Mouse (Mus musculus) heart, adult 2 months (tissue): ENCODE measurements around the gene Lrrc8d. TPM values are rescaled to one million over a fixed set of nuclear protein-coding genes. Genes with fewer than 3 reads are reported as not detected.
"Not testable (repeated sequence)": the region's sequence is repeated elsewhere in the genome, so short reads cannot be mapped to it uniquely, and the experiment has no call there.

Experiments used
- DNase-seq, 2 experiments: peaks; one replicate each; pipeline ENCODE4 v3.0.0; 2021
- H3K27ac ChIP-seq: fragments of 200-600 bp; 2 replicates; pipeline ENCODE4 v1.8.1; 2022
- H3K27me3 ChIP-seq: fragments of 200-500 bp; 2 replicates; pipeline ENCODE4 v1.6.1; 2012; ENCODE audit warnings: mild to moderate bottlenecking, low read length, inconsistent platforms, mixed read lengths; ENCODE audit not compliant: control insufficient read depth, insufficient read depth
- H3K36me3 ChIP-seq: fragments of 200-500 bp; 2 replicates; pipeline ENCODE4 v1.6.1; 2012; ENCODE audit warnings: low read length, inconsistent platforms; ENCODE audit not compliant: control insufficient read depth, insufficient read depth
- H3K4me1 ChIP-seq: fragments of 200-500 bp; 2 replicates; pipeline ENCODE4 v1.6.1; 2011; ENCODE audit warnings: low read length; ENCODE audit not compliant: control insufficient read depth, insufficient read depth
- H3K4me3 ChIP-seq: fragments of 200-600 bp; 2 replicates; pipeline ENCODE4 v1.8.1; 2022
- H3K79me2 ChIP-seq: fragments of 200-500 bp; replicated peaks from 2 replicates; pipeline ENCODE4 v1.6.1; 2012; ENCODE audit warnings: mild to moderate bottlenecking, inconsistent platforms, low read length, moderate library complexity, mixed read lengths; ENCODE audit not compliant: control insufficient read depth, insufficient read depth
- H3K9ac ChIP-seq: fragments of 200-500 bp; 2 replicates; pipeline ENCODE4 v1.6.1; 2012; ENCODE audit warnings: low read depth, mild to moderate bottlenecking, control low read depth, inconsistent platforms, low read length, mixed read lengths
- CTCF ChIP-seq: fragments of 200-600 bp; IDR thresholded peaks from 2 replicates; pipeline ENCODE4 v1.8.1; 2022; ENCODE audit warnings: antibody characterized with exemption, mild to moderate bottlenecking, moderate library complexity
- EP300 ChIP-seq: fragments of 200-500 bp; IDR thresholded peaks from 2 replicates; pipeline ENCODE4 v1.6.1; 2011; ENCODE audit warnings: low read depth, low read length, control low read depth; ENCODE audit not compliant: insufficient read depth
- POLR2A ChIP-seq: fragments of 200-500 bp; IDR thresholded peaks from 2 replicates; pipeline ENCODE4 v1.6.1; 2011; ENCODE audit warnings: mild to moderate bottlenecking, low read depth, low read length, control low read depth; ENCODE audit not compliant: insufficient read depth
- WGBS: fragments of 180-500 bp; shearing (Covaris S2); methylation state at CpG from one replicate; pipeline ENCODE4 v1.1.7; 2018; 5-methylcytosine and 5-hydroxymethylcytosine counted together
- intact Hi-C: fragments of 180-260 bp; cut with DNase I; formaldehyde crosslinking; loops from one replicate; pipeline ENCODE4 v1.15.1; 2025
- polyA plus RNA-seq: library from polyadenylated mRNA; depleted of rRNA; stranded (reverse); fragments of >200 nt; gene quantifications from 2 replicates; pipeline ENCODE4 v1.2.3, GENCODE M21; 2012
- total RNA-seq, 2 experiments: library from RNA; stranded (reverse); gene quantifications; 2 replicates each; pipeline ENCODE4 v1.2.3; 2021

The Lrrc8d gene
- total and polyA plus RNA-seq, 3 experiments, result 4.3 to 8.8 (median 8.0) TPM

- DNase-seq, result no peak
- intact Hi-C loops, result no loop called here
- TF ChIP-seq EP300 (no peak), CTCF (no peak), POLR2A (no peak)
- no peaks in the 10 kb centered on the region for H3K27me3 ChIP-seq
- 90% methylated on average over 9 of the region's 9 CpGs for WGBS
- peaks cover 2% of the 10 kb centered on the region for H3K4me1 ChIP-seq
- H3K4me3 ChIP-seq, result no peak overlapping the region
- no peak overlapping the region for H3K27ac ChIP-seq
- no peaks in the 10 kb centered on the region for H3K79me2 ChIP-seq
- H3K36me3 ChIP-seq, result no peaks in the 10 kb centered on the region
- no peak overlapping the region for H3K9ac ChIP-seq
Measured at GRCm38 (mm10) chr5:105682143-105682611, 17.6 kb upstream of the Lrrc8d start.

- H3K4me1 ChIP-seq, result no peaks in the 10 kb centered on the region
- 87% methylated on average over 4 of the region's 4 CpGs for WGBS
- intact Hi-C loops, result no loop called here
- no peaks in the 10 kb centered on the region for H3K79me2 ChIP-seq
- H3K27me3 ChIP-seq, result no peaks in the 10 kb centered on the region
- TF ChIP-seq EP300 (no peak), POLR2A (no peak), CTCF (no peak)
- DNase-seq, result no peak
- H3K4me3 ChIP-seq, result no peak overlapping the region
- H3K9ac ChIP-seq, result no peak overlapping the region
- no peaks in the 10 kb centered on the region for H3K36me3 ChIP-seq
- no peak overlapping the region for H3K27ac ChIP-seq
Measured at GRCm38 (mm10) chr5:105683912-105684350, 15.8 kb upstream of the Lrrc8d start.

GRCm38 (mm10) chr5:105684861-105685600 lies 14.7 kb upstream of the Lrrc8d start:
- Histone ChIP-seq H3K9ac (no peak overlapping the region), H3K36me3 (no peaks in the 10 kb centered on the region), H3K79me2 (no peaks in the 10 kb centered on the region), H3K27me3 (no peaks in the 10 kb centered on the region), H3K4me1 (no peaks in the 10 kb centered on the region), H3K4me3 (no peak overlapping the region), H3K27ac (no peak overlapping the region)
- TF ChIP-seq EP300 (peak; percentile 75), POLR2A (no peak), CTCF (peak; percentile 78)
- peak; percentile 69 to 75 for DNase-seq
- WGBS, result 25% methylated on average over 14 of the region's 14 CpGs
- intact Hi-C loops, result loop anchor here (1.0 kb wide), 2 partner anchors 14 to 183 kb away; partner anchors contain the start of gene Lrrc8d

- H3K27me3 ChIP-seq, H3K27ac ChIP-seq, H3K79me2 ChIP-seq, H3K36me3 ChIP-seq, H3K9ac ChIP-seq, H3K4me3 ChIP-seq, H3K4me1 ChIP-seq, DNase-seq: not testable (repeated sequence)
- 78% methylated on average over 6 of the region's 7 CpGs for WGBS
- intact Hi-C loops, result loop anchor here (1.0 kb wide), 2 partner anchors 13 to 182 kb away; partner anchors contain the start of gene Lrrc8d
Measured at GRCm38 (mm10) chr5:105685780-105686305, 13.9 kb upstream of the Lrrc8d start.

- Histone ChIP-seq H3K27me3 (no peaks in the 10 kb centered on the region), H3K27ac (no peak overlapping the region), H3K79me2 (no peaks in the 10 kb centered on the region), H3K9ac (no peak overlapping the region), H3K36me3 (no peaks in the 10 kb centered on the region), H3K4me1 (no peaks in the 10 kb centered on the region), H3K4me3 (no peak overlapping the region)
- 65% methylated on average over 12 of the region's 12 CpGs for WGBS
- intact Hi-C loops, result no loop called here
- TF ChIP-seq EP300 (no peak), CTCF (no peak)
- no peak for DNase-seq
Measured at GRCm38 (mm10) chr5:105686331-105686995, 13.3 kb upstream of the Lrrc8d start.
